Mouse (Mus musculus) heart, postnatal 4 days (tissue): ENCODE measurements at regions not wholly inside any gene's neighbourhood (a gene's known extent, or its start where the extent isn't known, plus 50 kb on each side); places are given as distances from the start of the nearest gene placed in this dataset.

Source experiments
- DNase-seq: peaks from one replicate; pipeline ENCODE4 v3.0.0; 2021

- peak; percentile 44 for DNase-seq
These were observed 209.4 kb upstream of the Inhba start for GRCm38 (mm10) chr13:15802043-15802795.

GRCm38 (mm10) chr13:15803965-15804364 lies 207.7 kb upstream of the Inhba start:
- DNase-seq: no peak

GRCm38 (mm10) chr13:15806925-15807324 lies 204.7 kb upstream of the Inhba start:
- no peak for DNase-seq

DNA sequence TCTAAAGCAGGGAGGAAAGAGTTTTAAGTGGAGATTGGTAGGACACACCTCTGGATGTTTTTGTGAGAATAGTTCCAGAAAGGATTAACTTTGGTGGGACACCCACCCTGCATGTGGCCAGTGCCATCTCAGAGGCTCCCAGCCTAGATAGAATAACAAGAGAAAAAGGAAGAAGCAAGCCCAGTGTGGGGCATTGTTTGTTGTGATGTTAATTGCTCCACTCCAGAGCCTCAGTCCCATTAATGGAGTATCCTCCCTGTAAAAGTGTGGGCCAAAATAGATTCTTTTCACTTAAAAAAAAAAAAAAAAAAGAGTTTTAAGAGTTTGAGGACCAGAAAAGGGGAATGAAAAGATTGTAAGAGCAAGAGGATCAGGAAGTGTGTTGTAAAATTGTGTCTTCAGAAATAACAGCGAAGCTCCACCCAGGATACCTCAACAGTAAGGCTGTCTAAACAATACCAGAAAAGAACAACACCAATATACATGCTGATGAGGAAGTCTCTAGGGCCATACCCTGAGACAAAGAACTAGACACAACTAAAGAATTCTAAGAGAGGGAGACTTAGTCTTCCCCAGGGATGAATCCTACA lies 189.3 kb upstream of the Inhba start:
- DNase-seq: no peak

DNA sequence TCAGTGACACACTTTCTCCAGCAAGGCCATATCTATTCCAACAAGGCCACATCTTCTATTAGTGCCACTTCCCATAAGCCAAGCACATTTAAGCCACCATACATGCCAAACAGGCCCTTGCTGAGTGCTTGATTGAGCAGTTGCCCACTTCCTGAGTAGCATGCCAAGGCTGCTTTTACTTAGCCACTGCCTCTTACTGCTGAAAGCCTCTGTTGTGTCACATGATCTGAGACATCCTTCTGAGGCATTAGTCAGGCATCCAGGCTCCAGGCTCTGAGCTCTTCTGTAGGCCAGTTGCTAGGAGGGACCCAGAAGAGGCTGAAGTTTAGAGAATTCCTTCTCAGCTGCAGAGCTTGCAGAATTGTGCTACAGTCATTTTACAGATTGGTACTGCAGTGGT lies 165.8 kb upstream of the Inhba start:
- no peak for DNase-seq

DNA sequence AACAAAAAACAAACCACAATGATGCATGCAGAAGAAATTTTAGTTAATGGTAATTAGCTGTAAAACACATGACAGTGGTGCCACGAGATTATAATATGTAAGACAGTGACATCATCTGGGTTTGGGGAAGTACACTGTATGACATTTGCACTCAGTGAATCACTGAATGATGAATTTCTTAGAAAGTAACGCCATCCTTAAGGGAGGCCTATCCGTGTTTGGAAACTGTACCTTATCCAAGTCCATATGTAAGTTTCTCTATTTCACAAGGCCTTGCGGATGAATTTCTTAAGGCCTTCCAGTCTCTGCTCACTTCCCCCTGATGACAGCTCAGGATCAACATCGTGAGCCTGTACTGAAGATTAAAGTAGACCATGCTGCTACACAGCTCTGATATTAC lies 163.6 kb upstream of the Inhba start:
- DNase-seq: no peak

- no peak for DNase-seq
These were observed 162.5 kb upstream of the Inhba start for GRCm38 (mm10) chr13:15849129-15849528.

DNA sequence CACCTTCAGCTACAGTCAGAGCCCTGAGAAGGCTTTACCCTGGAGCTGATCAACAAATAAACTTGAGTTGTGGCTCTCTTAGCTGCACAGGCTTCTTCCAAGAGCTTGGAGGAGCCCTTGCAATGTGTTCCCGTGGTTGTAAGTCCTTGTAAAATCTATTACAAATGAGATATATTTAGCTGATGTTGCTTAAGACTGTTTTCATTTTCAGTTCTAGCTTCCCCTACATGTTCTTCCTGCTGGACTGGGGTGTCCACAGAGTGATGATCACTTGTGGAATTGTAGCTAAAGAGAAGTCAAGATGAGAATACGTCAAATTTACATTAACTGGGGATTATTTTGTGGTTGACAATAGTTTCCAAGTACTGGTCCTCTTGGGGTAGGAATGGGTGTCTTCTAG lies 161.3 kb upstream of the Inhba start:
- DNase-seq: no peak

GRCm38 (mm10) chr13:15853022-15853566 lies 158.6 kb upstream of the Inhba start:
- DNase-seq: no peak

DNA sequence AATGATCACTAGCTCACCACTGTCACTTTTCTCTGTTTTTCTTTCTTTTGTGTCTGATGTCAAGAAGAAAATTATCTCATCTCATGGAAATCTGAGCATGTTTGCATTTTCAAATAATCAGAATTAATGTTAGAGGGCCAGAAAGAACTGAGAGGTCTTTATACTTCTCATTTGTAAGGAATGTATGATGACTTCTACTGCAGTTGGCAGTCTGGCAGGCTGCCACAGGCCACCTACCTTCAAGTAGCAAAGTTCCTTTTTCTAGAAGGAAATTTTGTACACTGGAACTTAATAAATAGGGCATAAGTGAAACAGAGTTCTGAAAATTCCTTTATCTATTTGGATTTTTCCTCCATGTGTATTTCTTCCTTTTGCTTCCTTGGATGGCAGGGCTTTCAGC lies 148.7 kb upstream of the Inhba start:
- DNase-seq: no peak

DNA sequence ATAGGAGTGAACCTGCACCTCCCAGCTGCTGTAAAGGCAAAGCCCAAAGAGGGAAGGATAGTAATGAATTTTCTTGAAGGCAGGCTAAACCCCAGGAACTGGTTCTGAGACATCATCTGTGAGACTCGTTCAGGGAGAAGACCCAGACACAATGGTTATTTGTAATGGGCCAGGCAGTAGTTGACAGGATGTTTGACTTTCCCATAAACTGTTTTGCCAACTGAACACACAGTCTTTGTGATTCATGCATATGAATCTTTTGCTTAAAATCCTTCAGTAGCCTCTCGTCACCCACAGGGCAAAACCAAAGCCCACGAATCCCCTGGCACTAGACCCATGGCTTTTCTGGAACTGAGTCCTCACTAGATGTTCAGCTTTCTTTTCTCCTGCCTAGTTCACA lies 148.3 kb upstream of the Inhba start:
- no peak for DNase-seq

- DNase-seq: no peak
These were observed 144.5 kb upstream of the Inhba start for GRCm38 (mm10) chr13:15867046-15867561.

DNA sequence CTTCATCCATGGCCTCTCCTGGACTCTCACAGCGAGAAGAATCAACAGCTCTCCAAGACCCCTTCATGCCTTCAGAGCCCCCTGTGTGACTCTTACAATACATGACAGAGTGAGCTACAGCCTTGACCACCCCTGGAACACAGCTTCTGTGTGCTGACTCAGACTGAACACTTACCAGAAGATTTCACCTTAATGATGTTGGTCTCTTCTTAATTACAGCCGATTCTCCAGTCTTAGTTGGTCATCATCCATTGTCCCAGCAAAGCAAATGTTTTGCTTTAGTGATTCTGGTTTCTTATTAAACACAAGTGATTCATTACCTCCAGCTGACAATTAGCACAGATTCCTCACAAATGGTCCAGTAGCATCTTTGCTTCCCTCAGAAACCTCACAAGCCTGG lies 134.0 kb upstream of the Inhba start:
- DNase-seq: no peak

DNA sequence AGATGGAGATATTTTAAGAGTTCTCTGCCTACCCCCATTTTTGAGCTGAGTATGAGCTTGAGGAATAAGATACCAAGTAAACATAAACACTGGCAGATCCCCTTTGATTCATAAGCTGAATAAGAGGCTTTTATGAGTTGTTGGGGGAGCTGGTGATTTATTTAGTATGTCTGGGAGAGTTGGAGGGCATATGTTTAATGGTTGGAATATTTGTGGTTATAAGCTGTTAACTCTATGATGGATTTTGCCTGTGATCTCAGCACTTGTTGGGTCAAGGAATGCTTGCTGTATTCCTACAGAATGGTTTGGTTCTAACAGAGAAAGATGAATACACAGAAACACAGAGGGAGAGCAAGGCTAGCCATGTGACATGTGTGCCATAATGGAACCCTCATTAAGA lies 132.1 kb upstream of the Inhba start:
- DNase-seq: no peak

DNA sequence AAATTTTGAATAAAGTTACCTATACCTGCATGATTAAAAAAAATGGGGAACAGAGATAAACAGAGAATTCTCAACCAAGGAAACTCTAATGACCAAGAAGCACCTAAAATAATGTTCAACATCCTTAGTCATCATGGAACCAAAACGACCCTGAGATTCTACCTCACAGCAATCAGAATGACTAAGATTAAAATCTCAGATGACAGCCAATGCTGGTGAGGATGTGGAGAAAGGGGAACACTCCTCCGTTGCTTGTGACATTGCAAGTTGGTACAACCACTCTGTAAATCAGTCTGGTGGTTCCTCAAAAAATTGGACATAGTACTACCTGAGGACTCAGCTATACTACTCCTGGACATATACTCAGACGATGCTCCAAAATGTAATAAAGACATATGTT lies 120.9 kb upstream of the Inhba start:
- DNase-seq: no peak

DNA sequence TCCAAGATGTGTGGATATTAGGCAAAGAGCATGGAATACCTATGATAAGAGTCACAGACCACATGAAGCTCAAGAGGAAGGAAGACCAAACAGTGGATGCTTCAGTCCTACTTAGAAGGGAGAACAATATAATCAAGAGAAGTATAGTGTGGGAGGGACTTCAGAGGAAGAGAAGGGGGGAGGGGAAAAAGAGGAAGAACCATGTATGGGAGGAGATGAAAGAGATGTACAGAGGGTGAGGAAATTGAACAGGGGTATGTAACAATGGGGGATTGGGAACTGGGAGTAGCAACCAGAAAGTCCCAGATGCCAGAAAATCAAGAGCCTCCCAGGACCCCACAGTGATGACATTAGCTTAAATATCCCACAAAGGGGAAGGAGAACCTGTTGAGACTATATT lies 120.2 kb upstream of the Inhba start:
- no peak for DNase-seq

- no peak for DNase-seq
These were observed 113.5 kb upstream of the Inhba start for GRCm38 (mm10) chr13:15898201-15898600.

DNA sequence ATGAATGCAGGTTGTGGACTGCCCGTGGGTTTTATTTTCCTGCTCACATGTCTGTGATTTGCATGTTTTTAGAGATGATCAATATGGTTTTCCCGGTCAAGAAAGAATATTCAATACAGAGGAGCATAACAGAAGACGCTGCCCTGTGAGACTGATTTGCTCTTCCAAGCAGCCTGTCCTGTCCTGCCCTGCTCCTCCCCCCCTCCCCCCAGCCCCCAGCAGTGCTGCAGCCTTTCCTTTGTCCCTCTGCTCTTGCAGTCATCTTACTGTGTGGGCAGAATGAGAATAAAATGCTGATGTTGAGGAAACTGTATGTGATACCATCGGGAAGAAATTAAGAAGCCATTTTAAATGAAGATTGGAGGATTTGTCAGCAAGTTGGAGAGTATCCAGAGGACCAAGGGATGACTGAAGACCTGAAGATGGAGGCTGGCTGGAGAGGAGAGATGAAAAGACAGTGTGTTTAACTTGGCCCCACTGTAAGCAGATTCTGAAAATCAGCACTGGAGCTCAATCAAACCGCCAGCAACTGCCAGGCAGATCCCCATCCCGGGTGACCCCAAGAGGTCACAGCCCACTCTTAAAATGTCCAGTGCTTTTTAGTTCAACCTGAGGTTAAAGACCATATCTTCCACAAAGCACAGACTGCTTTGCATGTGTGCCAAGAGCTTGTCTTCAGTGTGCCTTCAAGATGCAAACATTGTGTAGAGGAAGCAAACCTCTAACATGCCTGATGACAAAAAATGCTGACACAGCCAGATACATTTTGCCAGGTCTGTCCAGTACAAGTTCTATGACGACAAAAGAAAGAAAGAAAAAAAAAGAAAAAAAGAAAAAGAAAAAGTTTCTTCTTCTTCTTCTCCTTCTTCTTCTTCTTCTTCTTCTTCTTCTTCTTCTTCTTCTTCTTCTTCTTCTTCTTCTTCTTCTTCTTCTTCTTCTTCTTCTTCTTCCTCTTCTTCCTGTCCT lies 109.7 kb upstream of the Inhba start:
- DNase-seq: no peak

- no peak for DNase-seq
These were observed 103.8 kb upstream of the Inhba start for GRCm38 (mm10) chr13:15907806-15908205.

GRCm38 (mm10) chr13:15910578-15910977 lies 101.1 kb upstream of the Inhba start:
- DNase-seq: no peak

DNA sequence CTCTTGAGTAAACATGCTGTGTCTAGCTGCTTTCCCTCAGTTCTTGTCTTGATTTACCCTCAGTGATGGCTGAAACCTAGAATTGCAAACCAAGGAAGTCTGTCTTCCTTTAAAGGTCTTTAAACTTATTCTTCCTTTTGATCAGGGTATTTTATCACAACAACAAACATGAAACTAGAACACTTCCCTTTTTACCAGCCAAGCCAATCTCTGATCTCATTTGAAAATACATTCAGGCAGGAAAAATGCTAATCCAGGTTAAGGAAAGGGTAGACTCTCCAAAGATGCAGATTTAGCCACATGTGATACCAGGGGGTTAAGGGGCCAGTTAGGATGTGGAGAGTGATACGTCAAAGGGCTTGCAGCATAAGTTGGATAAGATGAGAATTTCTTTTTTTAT lies 100.4 kb upstream of the Inhba start:
- no peak for DNase-seq

GRCm38 (mm10) chr13:15914270-15914669 lies 97.4 kb upstream of the Inhba start:
- DNase-seq: no peak

DNA sequence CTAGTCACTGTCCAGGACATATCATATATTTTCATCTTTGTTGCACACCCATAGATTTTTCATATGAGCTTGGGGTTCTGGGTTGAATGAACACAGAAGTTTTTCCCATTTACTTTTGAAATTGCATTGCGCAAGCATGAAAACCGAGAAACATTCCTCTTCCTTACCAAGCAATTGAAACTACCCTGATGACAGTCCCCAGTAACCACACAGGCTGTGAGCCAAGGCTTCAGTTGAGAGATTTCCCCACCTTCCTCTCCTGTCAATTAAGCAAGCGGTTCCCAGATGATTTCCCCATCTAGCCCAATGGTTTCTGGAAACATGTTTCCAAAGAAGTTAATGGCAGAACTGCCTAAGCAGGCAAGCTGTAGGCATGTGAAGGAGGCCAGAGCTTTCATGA lies 81.8 kb upstream of the Inhba start:
- no peak for DNase-seq
